In genomic region chr13:54468098-54469011, GRCm38 (mm10) we compare ENCODE assay signal across 8 mouse cellular contexts. TPM values are rescaled to one million over a fixed set of nuclear protein-coding genes. Genes with fewer than 3 reads are reported as not detected.
DNase-seq lines count a peak whose midpoint lies in the region; ATAC-seq and TF ChIP-seq lines count a peak whose summit lies in the region.

TSS of gene Thoc3 (minus strand) at chr13:54468849.

- WGBS in hindbrain, embryonic 10.5 days = under 1% methylated on average over 67 of the region's 67 CpGs
- WGBS in lung, postnatal 0 days = under 1% methylated on average over 63 of the region's 67 CpGs

- peak within 1 kb of the TSS; percentile 82 for H3K9ac ChIP-seq in lung, postnatal 0 days (replicated peaks; ENCODE audit: low read depth)

- TF ChIP-seq CTCF in lung, postnatal 0 days (IDR thresholded peaks at IDR 0.05) = no peak

- peaks cover 16% of the 10 kb centered on the region for H3K4me1 ChIP-seq in hindbrain, embryonic 10.5 days (replicated peaks)
- peaks cover 4% of the 10 kb centered on the region; the same call in 1 of the 2 replicates for H3K4me1 ChIP-seq in lung, postnatal 0 days (ENCODE audit: insufficient read depth, low read depth, low read length)

- peak; percentile 100 for ATAC-seq in frontal cortex, adult (ENCODE audit: low TSS enrichment)
- ATAC-seq in lung, postnatal 0 days = peak; percentile 100

- peak within 1 kb of the TSS; percentile 90 for H3K27ac ChIP-seq in hindbrain, embryonic 10.5 days
- peak within 1 kb of the TSS; percentile 16; the same call in 1 of the 2 replicates for H3K27ac ChIP-seq in lung, postnatal 0 days (ENCODE audit: low read length)

- H3K4me2 ChIP-seq in lung, postnatal 0 days (replicated peaks; ENCODE audit: low read depth, low read length) = peak within 1 kb of the TSS; percentile 88

- TF ChIP-seq EP300 in lung, postnatal 0 days (IDR thresholded peaks at IDR 0.05) = no peak

- peak; percentile 85 for DNase-seq in MEL-GATA-1-ER (ENCODE audit: extremely low read depth, low read depth)
- DNase-seq in cerebellum, adult 8-10 months = peak; percentile 85
- peak; percentile 86 for DNase-seq in hindbrain, embryonic 10.5 days (ENCODE audit: low spot score)
- peak; percentile 91 for DNase-seq in layer of hippocampus, adult 9-11 months
- peak; percentile 93 for DNase-seq in lung, postnatal 0 days (ENCODE audit: low spot score)
- peak; percentile 81 for DNase-seq in ovary, postnatal 14 days (ENCODE audit: low spot score)
- peak; percentile 92 for DNase-seq in thymus, postnatal 14 days

- H3K9me3 ChIP-seq in hindbrain, embryonic 10.5 days = peaks cover 18% of the 10 kb centered on the region
- no peaks in the 10 kb centered on the region for H3K9me3 ChIP-seq in lung, postnatal 0 days (ENCODE audit: low read length)

- H3K27me3 ChIP-seq in hindbrain, embryonic 10.5 days (ENCODE audit: insufficient read depth, poor library complexity, severe bottlenecking) = no peaks in the 10 kb centered on the region
- H3K27me3 ChIP-seq in lung, postnatal 0 days (replicated peaks; ENCODE audit: insufficient read depth, low read length) = no peaks in the 10 kb centered on the region

- peak within 1 kb of the TSS; percentile 80 for H3K4me3 ChIP-seq in hindbrain, embryonic 10.5 days
- H3K4me3 ChIP-seq in lung, postnatal 0 days (ENCODE audit: low read depth, low read length) = peak within 1 kb of the TSS; percentile 84

- H3K36me3 ChIP-seq in hindbrain, embryonic 10.5 days = peaks cover 44% of the 10 kb centered on the region
- H3K36me3 ChIP-seq in lung, postnatal 0 days (ENCODE audit: insufficient read depth, low read length) = peaks cover 27% of the 10 kb centered on the region

RNA-seq across cellular contexts. Expression of gene Thoc3, which starts in this region (rescaled TPM):
- 165 and 185 TPM in 2 replicates for polyA plus RNA-seq in hindbrain, embryonic 10.5 days (2016; fragmentation: Nextera tagmentation; extraction: Ambion mirVana)
- polyA plus RNA-seq in lung, postnatal 0 days (2015; fragmentation: Nextera tagmentation; extraction: Ambion mirVana) = 56.5 and 60.8 TPM in 2 replicates

Comparison
In these comparisons a context has a peak if more than half of its experiments do, and no peak if none do; other contexts are left out.
1. Peak in every context shown above with its lines: DNase-seq, ATAC-seq, H3K4me3 ChIP-seq and H3K27ac ChIP-seq.